Mouse (Mus musculus): ENCODE results near the gene Nudt3. TPM values are rescaled to one million over a fixed set of nuclear protein-coding genes. Genes with fewer than 3 reads are reported as not detected.
"Not testable (repeated sequence)": the region's sequence is repeated elsewhere in the genome, so short reads cannot be mapped to it uniquely, and the experiment has no call there.

The Nudt3 gene
- polyA plus RNA-seq, 1 experiment = 68.4 TPM

DNA sequence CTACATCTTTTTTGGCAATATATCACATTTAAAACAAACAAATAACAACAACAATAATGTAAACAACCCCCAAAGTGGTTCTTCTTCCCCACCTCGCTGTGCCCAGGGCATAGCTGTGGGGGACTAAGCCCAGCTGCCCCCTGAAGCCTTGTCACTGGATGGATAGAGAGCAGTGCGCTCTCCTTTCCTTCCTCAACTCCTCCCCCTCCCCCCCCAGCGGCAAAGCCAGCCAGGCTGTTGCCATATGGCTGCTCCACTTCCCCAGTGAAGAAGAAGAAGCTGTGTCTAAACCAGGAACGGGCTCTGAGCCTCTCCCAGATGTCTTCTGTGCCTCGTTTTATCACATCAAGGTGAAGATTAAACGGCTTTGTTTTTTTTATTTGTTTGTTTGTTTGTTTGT lies 19.8 kb upstream of the Nudt3 start:
- H3K4me1 ChIP-seq (ENCODE audit: control insufficient read depth, insufficient read depth, insufficient read length, low read length) = no peaks in the 10 kb centered on the region
- H3K27ac ChIP-seq (replicated peaks; ENCODE audit: low read depth, low read length) = no peak overlapping the region
- no peak overlapping the region for H3K4me3 ChIP-seq (ENCODE audit: insufficient read depth, low read depth, low read length)

- Histone ChIP-seq H3K4me3 (ENCODE audit: insufficient read depth, low read depth, low read length) (no peak overlapping the region), H3K27ac (replicated peaks; ENCODE audit: low read depth, low read length) (no peak overlapping the region), H3K4me1 (ENCODE audit: control insufficient read depth, insufficient read depth, insufficient read length, low read length) (no peaks in the 10 kb centered on the region)
These were observed 19.3 kb upstream of the Nudt3 start for GRCm38 (mm10) chr17:27642491-27643062.

- not testable (repeated sequence) for H3K4me3 ChIP-seq (ENCODE audit: insufficient read depth, low read depth, low read length); H3K4me1 ChIP-seq (ENCODE audit: control insufficient read depth, insufficient read depth, insufficient read length, low read length); H3K27ac ChIP-seq (replicated peaks; ENCODE audit: low read depth, low read length)
These were observed 16.6 kb upstream of the Nudt3 start for GRCm38 (mm10) chr17:27639851-27640250.

- Histone ChIP-seq H3K27ac (replicated peaks; ENCODE audit: low read depth, low read length) (no peak overlapping the region), H3K4me3 (ENCODE audit: insufficient read depth, low read depth, low read length) (no peak overlapping the region)
These were observed 15.6 kb upstream of the Nudt3 start for GRCm38 (mm10) chr17:27638921-27639332.

GRCm38 (mm10) chr17:27637333-27637732 lies 14.0 kb upstream of the Nudt3 start:
- Histone ChIP-seq H3K27ac (replicated peaks; ENCODE audit: low read depth, low read length) (no peak overlapping the region), H3K4me3 (ENCODE audit: insufficient read depth, low read depth, low read length) (no peak overlapping the region), H3K4me1 (ENCODE audit: control insufficient read depth, insufficient read depth, insufficient read length, low read length) (no peaks in the 10 kb centered on the region)

More at GRCm38 (mm10) chr17:27638921-27639332, 15.6 kb upstream of the Nudt3 start:
- H3K4me1 ChIP-seq (ENCODE audit: control insufficient read depth, insufficient read depth, insufficient read length, low read length) = no peaks in the 10 kb centered on the region

DNA sequence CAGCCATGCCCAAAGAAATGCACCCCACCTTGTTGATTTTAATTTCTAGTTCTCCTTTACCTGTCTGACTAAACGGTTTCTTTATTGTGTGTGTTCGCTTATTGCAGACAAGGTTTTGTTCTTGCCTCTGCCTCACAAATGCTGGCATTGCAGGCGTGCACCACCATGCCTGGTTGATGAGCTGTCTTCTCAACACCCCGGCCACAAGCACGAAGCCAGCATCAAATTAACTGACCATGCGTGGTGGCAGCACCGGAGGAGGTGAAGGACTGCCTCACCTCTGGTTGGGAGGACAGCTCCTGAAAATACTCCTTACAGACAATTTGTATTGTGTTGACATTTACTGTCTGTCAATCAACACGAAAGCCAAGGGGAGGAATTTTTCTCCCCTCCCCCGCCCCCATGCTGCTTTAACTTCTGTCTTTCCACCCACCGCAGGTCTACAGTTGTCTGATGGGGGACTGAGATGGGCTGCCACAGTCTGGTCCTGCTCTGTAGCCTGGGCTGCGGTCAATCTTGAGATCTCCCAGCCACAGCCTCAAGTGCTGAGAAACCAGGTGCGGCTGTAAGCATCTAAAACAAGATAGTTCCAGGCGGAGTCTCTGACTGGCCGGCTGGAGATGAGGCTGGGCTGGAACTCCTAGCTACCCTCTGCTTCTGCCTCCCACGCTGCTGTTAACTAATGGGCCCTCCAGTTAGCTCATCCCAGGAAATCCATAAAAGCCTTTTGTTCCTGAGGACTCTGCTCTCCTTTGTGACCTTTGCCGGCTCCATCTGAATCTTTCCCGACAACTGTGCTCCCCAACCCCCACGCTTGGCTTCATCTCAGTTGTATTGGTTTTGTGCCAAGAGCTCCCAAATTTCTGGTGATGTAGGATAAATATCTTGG lies 13.1 kb upstream of the Nudt3 start, which contains the start of gene Rps10:
Gene Rps10 (minus strand): TSS at position 538 of the 889 bp plus-strand sequence.
- Histone ChIP-seq H3K27ac (replicated peaks; ENCODE audit: low read depth, low read length) (no peak within 1 kb of the TSS), H3K4me3 (ENCODE audit: insufficient read depth, low read depth, low read length) (peak within 1 kb of the TSS; percentile 62), H3K4me1 (ENCODE audit: control insufficient read depth, insufficient read depth, insufficient read length, low read length) (no peaks in the 10 kb centered on the region)

GRCm38 (mm10) chr17:27635575-27635903 lies 12.2 kb upstream of the Nudt3 start:
- H3K4me3 ChIP-seq (ENCODE audit: insufficient read depth, low read depth, low read length) = peak overlapping the region; percentile 62
- not testable (repeated sequence) for H3K27ac ChIP-seq (replicated peaks; ENCODE audit: low read depth, low read length); H3K4me1 ChIP-seq (ENCODE audit: control insufficient read depth, insufficient read depth, insufficient read length, low read length)

DNA sequence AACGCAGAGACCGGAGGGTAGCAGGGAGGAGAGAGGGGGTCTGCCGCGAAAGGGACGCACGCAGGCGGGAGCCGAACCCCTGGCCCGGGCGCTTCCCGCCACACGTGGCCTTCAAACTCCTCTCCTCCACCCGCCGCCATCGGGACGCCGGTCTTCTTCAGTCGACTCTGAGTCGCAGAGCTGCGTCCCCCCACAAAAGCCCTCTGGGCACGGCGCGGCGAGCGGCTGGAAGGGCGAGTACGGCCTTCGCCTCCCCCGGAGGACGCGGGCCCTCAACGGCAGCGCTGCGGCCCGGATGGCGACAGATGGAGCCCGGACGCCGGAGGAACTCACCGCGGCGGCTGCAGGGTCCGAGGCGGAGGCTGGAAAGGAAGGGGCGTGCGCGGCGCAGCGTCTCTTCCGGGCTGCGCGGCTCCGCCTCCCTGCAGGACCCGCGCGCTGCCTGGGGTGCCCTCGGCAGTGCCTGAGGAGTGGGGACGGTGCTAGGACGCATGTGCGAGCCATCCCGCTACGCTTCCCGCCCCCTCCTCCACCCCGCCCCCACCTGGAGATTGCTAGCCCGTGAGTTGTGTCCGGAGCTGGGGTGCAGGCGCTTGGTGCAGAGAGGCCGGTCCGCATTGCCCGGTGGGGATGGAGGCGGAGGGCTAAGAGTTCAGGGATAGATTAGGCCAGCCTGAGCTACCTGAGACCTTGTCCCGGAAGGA lies 11.7 kb upstream of the Nudt3 start, which contains the start of gene RPS10-NUDT3:
Gene RPS10-NUDT3 (minus strand): TSS at position 352 of the 704 bp plus-strand sequence.
- peak within 1 kb of the TSS; percentile 18; the same call in 1 of the 2 replicates for H3K27ac ChIP-seq (replicated peaks; ENCODE audit: low read depth, low read length)
- H3K4me1 ChIP-seq (ENCODE audit: control insufficient read depth, insufficient read depth, insufficient read length, low read length) = no peaks in the 10 kb centered on the region
- H3K4me3 ChIP-seq (ENCODE audit: insufficient read depth, low read depth, low read length) = peak within 1 kb of the TSS; percentile 79

- Histone ChIP-seq H3K4me3 (ENCODE audit: insufficient read depth, low read depth, low read length) (no peak overlapping the region), H3K27ac (replicated peaks; ENCODE audit: low read depth, low read length) (no peak overlapping the region), H3K4me1 (ENCODE audit: control insufficient read depth, insufficient read depth, insufficient read length, low read length) (no peaks in the 10 kb centered on the region)
These were observed 6.1 kb upstream of the Nudt3 start for GRCm38 (mm10) chr17:27629249-27630020.

- Histone ChIP-seq H3K27ac (replicated peaks; ENCODE audit: low read depth, low read length) (no peak overlapping the region), H3K4me1 (ENCODE audit: control insufficient read depth, insufficient read depth, insufficient read length, low read length) (no peaks in the 10 kb centered on the region), H3K4me3 (ENCODE audit: insufficient read depth, low read depth, low read length) (no peak overlapping the region)
These were observed 5.1 kb upstream of the Nudt3 start for GRCm38 (mm10) chr17:27628376-27628775.

DNA sequence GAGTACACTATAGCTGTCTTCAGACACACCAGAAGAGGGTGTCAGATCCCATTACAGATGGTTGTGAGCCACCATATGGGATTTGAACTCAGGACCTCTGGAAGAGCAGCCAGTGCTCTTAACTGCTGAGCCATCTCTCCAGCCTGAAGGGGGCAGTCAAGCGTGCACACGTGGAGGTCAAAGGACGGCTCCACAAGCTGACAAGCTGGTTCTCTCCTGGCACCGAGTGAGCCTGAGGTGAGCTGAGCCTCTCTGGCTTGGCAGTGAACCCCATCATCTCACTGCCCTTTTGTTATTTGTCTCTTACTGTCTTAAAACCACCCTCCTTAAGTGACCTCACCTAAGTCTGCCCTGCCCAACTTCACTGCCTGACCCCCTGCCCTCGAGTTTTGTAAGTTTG lies 4.2 kb upstream of the Nudt3 start:
- no peak overlapping the region for H3K27ac ChIP-seq (replicated peaks; ENCODE audit: low read depth, low read length)
- no peaks in the 10 kb centered on the region for H3K4me1 ChIP-seq (ENCODE audit: control insufficient read depth, insufficient read depth, insufficient read length, low read length)
- H3K4me3 ChIP-seq (ENCODE audit: insufficient read depth, low read depth, low read length) = no peak overlapping the region

GRCm38 (mm10) chr17:27626681-27627080 lies 3.4 kb upstream of the Nudt3 start:
- H3K4me3 ChIP-seq (ENCODE audit: insufficient read depth, low read depth, low read length) = no peak overlapping the region
- H3K27ac ChIP-seq (replicated peaks; ENCODE audit: low read depth, low read length) = no peak overlapping the region
- H3K4me1 ChIP-seq (ENCODE audit: control insufficient read depth, insufficient read depth, insufficient read length, low read length) = no peaks in the 10 kb centered on the region

- Histone ChIP-seq H3K4me1 (ENCODE audit: control insufficient read depth, insufficient read depth, insufficient read length, low read length) (peaks cover 5% of the 10 kb centered on the region; the same call in 1 of the 2 replicates), H3K27ac (replicated peaks; ENCODE audit: low read depth, low read length) (no peak overlapping the region), H3K4me3 (ENCODE audit: insufficient read depth, low read depth, low read length) (no peak overlapping the region)
These were observed 2.4 kb upstream of the Nudt3 start for GRCm38 (mm10) chr17:27625455-27626251.

Measured in brown adipose tissue, adult 24 weeks (tissue).